21 mouse cellular contexts compared by ENCODE assay signal in genomic region chr6:90921259-90921946, GRCm38 (mm10).
DNase-seq lines count a peak whose midpoint lies in the region; ATAC-seq lines count a peak whose summit lies in the region.
"Had no signal": no experiment of that assay in that cellular context is flagged by ENCODE, and none has a peak within 500 bp of the region (broad histone marks: within the 10 kb centered on the region; RNA-seq: fewer than 3 reads in every experiment).

No protein-coding gene starts in this region.

- H3K36me3 ChIP-seq in hindbrain, embryonic 11.5 days (ENCODE audit: control insufficient read depth, insufficient read depth, low read length), result no peaks in the 10 kb centered on the region
- no peaks in the 10 kb centered on the region for H3K36me3 ChIP-seq in hindbrain, embryonic 15.5 days
- no peaks in the 10 kb centered on the region for H3K36me3 ChIP-seq in neural tube, embryonic 12.5 days
- H3K36me3 ChIP-seq: limb, embryonic 15.5 days; liver, embryonic 15.5 days had no signal

- H3K9ac ChIP-seq in hindbrain, embryonic 11.5 days (ENCODE audit: low read depth, low read length), result no peak overlapping the region
- H3K9ac ChIP-seq in hindbrain, embryonic 15.5 days, result no peak overlapping the region
- H3K9ac ChIP-seq in neural tube, embryonic 12.5 days, result no peak overlapping the region
- H3K9ac ChIP-seq: forebrain, embryonic 13.5 days; limb, embryonic 15.5 days; liver, embryonic 15.5 days had no signal

- DNase-seq in lung, postnatal 36 days, result peak; percentile 3
- DNase-seq in lung, postnatal 25 days (ENCODE audit: low spot score), result no peak
- DNase-seq in hindbrain, embryonic 11.5 days (ENCODE audit: low spot score), result no peak
- DNase-seq in testis, postnatal 10 days (ENCODE audit: low spot score), result no peak
- DNase-seq: B cell, adult 2 months; cerebellum, adult 2 months; heart, adult 18-20 months; heart, postnatal 36 days; kidney, adult 9 months; kidney, postnatal 36 days; right cerebral cortex, postnatal 14 days; spleen, adult 18-20 months had no signal

- H3K9me3 ChIP-seq in hindbrain, embryonic 11.5 days (ENCODE audit: control insufficient read depth, low read length), result no peaks in the 10 kb centered on the region
- no peaks in the 10 kb centered on the region for H3K9me3 ChIP-seq in hindbrain, embryonic 15.5 days
- no peaks in the 10 kb centered on the region for H3K9me3 ChIP-seq in neural tube, embryonic 12.5 days
- H3K9me3 ChIP-seq: forebrain, embryonic 13.5 days; limb, embryonic 15.5 days; liver, embryonic 15.5 days had no signal

- WGBS in hindbrain, embryonic 11.5 days, result 58% methylated on average over 9 of the region's 9 CpGs
- WGBS in hindbrain, embryonic 15.5 days, result 37% methylated on average over 9 of the region's 9 CpGs
- 31% methylated on average over 9 of the region's 9 CpGs for WGBS in neural tube, embryonic 12.5 days

- H3K4me2 ChIP-seq in hindbrain, embryonic 11.5 days (replicated peaks; ENCODE audit: low read depth, low read length), result no peak overlapping the region
- H3K4me2 ChIP-seq in hindbrain, embryonic 15.5 days, result no peak overlapping the region
- H3K4me2 ChIP-seq in neural tube, embryonic 12.5 days (replicated peaks), result no peak overlapping the region
- H3K4me2 ChIP-seq: forebrain, embryonic 13.5 days; limb, embryonic 15.5 days; liver, embryonic 15.5 days had no signal

- no peak; the same call in 1 of the 2 replicates for ATAC-seq in hindbrain, embryonic 11.5 days (ENCODE audit: low FRiP score)
- no peak for ATAC-seq in hindbrain, embryonic 15.5 days (ENCODE audit: low FRiP score, low read depth)
- ATAC-seq in neural tube, embryonic 12.5 days (ENCODE audit: low FRiP score, low read depth), result peak; percentile 27
- ATAC-seq in inflammation-experienced regulatory T-cells, adult 6 months, result no peak
- ATAC-seq in activated CD4-positive, CD25-positive, alpha-beta regulatory T cell, adult 4 months, result no peak

- peak overlapping the region; percentile 60 for H3K27ac ChIP-seq in hindbrain, embryonic 11.5 days (ENCODE audit: low read depth, low read length)
- 0 out of 2 replicates have a peak overlapping the region, but pooled peaks have one; percentile 16 for H3K27ac ChIP-seq in hindbrain, embryonic 15.5 days (replicated peaks)
- H3K27ac ChIP-seq in neural tube, embryonic 12.5 days, result no peak overlapping the region
- H3K27ac ChIP-seq: forebrain, embryonic 13.5 days; limb, embryonic 15.5 days; liver, embryonic 15.5 days had no signal

- H3K4me3 ChIP-seq in hindbrain, embryonic 11.5 days (ENCODE audit: low read depth, low read length), result no peak overlapping the region
- no peak overlapping the region for H3K4me3 ChIP-seq in hindbrain, embryonic 15.5 days
- H3K4me3 ChIP-seq in neural tube, embryonic 12.5 days, result no peak overlapping the region
- H3K4me3 ChIP-seq: erythroblast, embryonic 14.5 days; forebrain, embryonic 13.5 days; limb, embryonic 15.5 days; liver, embryonic 15.5 days; myocyte had no signal

- H3K4me1 ChIP-seq in hindbrain, embryonic 11.5 days (replicated peaks; ENCODE audit: control insufficient read depth, insufficient read depth, low read length), result peaks cover 10% of the 10 kb centered on the region; the same call in 1 of the 2 replicates
- H3K4me1 ChIP-seq in hindbrain, embryonic 15.5 days (replicated peaks), result peaks cover 58% of the 10 kb centered on the region
- H3K4me1 ChIP-seq in neural tube, embryonic 12.5 days, result peaks cover 61% of the 10 kb centered on the region
- H3K4me1 ChIP-seq: liver, embryonic 15.5 days had no signal

- no peaks in the 10 kb centered on the region for H3K27me3 ChIP-seq in hindbrain, embryonic 11.5 days (ENCODE audit: control insufficient read depth, insufficient read depth, low read length)
- H3K27me3 ChIP-seq in hindbrain, embryonic 15.5 days, result no peaks in the 10 kb centered on the region
- H3K27me3 ChIP-seq in neural tube, embryonic 12.5 days (replicated peaks), result no peaks in the 10 kb centered on the region
- H3K27me3 ChIP-seq: forebrain, embryonic 13.5 days; limb, embryonic 15.5 days; liver, embryonic 15.5 days had no signal
